Mouse (Mus musculus) bone marrow macrophage, adult 2 months (primary cell): Measurements from ENCODE around the gene Rpl38.

Source experiments
- CTCF ChIP-seq: IDR thresholded peaks from 2 replicates; pipeline ENCODE4 v1.5.1; 2012; ENCODE audit warnings: low read depth, mild to moderate bottlenecking, low read length, moderate library complexity
- POLR2A ChIP-seq: IDR thresholded peaks from 2 replicates; pipeline ENCODE4 v1.6.1; 2012; ENCODE audit warnings: mild to moderate bottlenecking, low read depth, low read length, borderline replicate concordance

- TF ChIP-seq CTCF (no peak), POLR2A (no peak)
Measured at GRCm38 (mm10) chr11:114656994-114657644, 11.2 kb upstream of the Rpl38 start.
